Mouse (Mus musculus): Measurements from ENCODE around the gene Mosmo. TPM values are rescaled to one million over a fixed set of nuclear protein-coding genes. Genes with fewer than 3 reads are reported as not detected.
A peak's percentile ranks its signal among the peaks of the same experiment; 100 is the strongest.

The Mosmo gene
- 30.8 and 33.3 TPM in 2 replicates for polyA plus RNA-seq (2012; rRNA removed)
- 15.6 and 19.5 TPM in 2 replicates for polyA plus RNA-seq (2014; fragmentation: Nextera tagmentation; extraction: Ambion mirVana)

DNA sequence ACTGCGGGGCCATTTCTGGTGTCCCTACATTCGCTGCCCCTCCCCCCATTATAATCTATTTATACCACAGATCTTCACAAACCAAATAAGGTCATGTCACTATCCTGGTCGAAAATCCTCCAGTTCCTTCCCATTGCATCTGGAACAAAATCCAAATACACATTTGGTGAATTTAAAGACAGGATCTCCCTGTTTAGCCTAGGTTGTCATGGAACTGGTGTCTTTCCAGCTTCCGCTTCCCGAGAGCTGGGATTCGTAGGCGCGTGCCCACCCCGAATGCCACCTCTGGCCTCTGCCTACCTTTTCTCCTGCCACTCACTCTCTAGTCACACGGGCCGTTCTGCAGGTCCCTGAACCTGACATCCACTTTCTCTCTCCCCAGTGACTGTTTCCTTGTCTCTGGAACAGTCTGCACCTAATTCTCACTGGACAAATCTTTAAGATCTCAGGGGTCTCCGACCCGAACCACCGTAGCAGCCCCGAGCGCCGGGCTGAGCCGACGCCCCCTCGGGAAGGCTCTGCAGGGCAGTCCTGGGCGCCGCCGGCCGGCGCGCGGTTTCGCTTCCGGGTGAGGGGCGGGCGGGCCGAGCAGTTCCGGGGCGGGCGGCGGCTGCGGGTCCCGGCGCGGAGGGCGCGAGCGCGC is at the start of gene Mosmo:
TSS of gene Mosmo (plus strand) at position 618 of the 643 bp plus-strand sequence.
- Histone ChIP-seq H3K4me2 (replicated peaks; ENCODE audit: low read depth, low read length, severe bottlenecking) (peak within 1 kb of the TSS; percentile 86), H3K36me3 (ENCODE audit: control insufficient read depth, insufficient read depth, low read length) (no peaks in the 10 kb centered on the region), H3K4me3 (replicated peaks; ENCODE audit: low read length) (peak within 1 kb of the TSS; percentile 86), H3K27me3 (ENCODE audit: control insufficient read depth, insufficient read depth, low read length) (no peaks in the 10 kb centered on the region), H3K9ac (ENCODE audit: low read depth, low read length, severe bottlenecking) (peak within 1 kb of the TSS; percentile 92), H3K4me1 (ENCODE audit: control insufficient read depth, insufficient read depth, low read length) (peaks cover 15% of the 10 kb centered on the region), H3K27ac (replicated peaks; ENCODE audit: low read depth, low read length) (peak within 1 kb of the TSS; percentile 58; the same call in 1 of the 2 replicates), H3K9me3 (ENCODE audit: control insufficient read depth, low read length) (no peaks in the 10 kb centered on the region)
- ATAC-seq (ENCODE audit: low FRiP score, low read depth) (peak; percentile 92), DNase-seq (ENCODE audit: low spot score) (peak; percentile 42)
- whole genome bisulfite sequencing, result 1% methylated on average over 37 of the region's 44 CpGs
- TF ChIP-seq POLR2A (IDR thresholded peaks at IDR 0.05; ENCODE audit: borderline replicate concordance, extremely low read depth, insufficient read depth, insufficient read length), result 0 out of 2 replicates have a peak, but pooled peaks have one; percentile 56

DNA sequence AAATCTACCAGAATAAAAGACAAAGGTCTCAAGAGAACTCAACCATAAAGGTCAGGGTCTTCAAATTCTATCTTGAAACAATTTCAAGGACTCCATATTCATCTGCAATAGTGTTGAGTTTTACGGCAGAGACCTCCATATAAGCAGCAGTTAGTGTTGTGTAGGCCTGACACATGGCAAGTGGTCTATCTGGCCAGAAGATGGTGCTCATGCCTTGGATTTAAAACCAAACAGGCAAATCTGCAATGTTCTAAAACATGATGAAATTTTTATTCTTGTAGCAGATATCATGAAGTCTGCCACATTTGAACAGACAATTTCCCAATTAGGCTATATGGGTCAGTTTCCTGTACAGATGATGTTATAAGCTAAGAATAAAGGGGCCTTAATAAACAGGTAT is 44.9 kb upstream of the Mosmo start:
- H3K9ac ChIP-seq (ENCODE audit: low read depth, low read length, severe bottlenecking), result no peak overlapping the region
- ATAC-seq (ENCODE audit: low FRiP score, low read depth), result no peak
- no peaks in the 10 kb centered on the region for H3K27me3 ChIP-seq (ENCODE audit: control insufficient read depth, insufficient read depth, low read length)
- no peak for TF ChIP-seq POLR2A (IDR thresholded peaks at IDR 0.05; ENCODE audit: borderline replicate concordance, extremely low read depth, insufficient read depth, insufficient read length)
- peaks cover 8% of the 10 kb centered on the region for H3K4me1 ChIP-seq (ENCODE audit: control insufficient read depth, insufficient read depth, low read length)
- H3K4me3 ChIP-seq (replicated peaks; ENCODE audit: low read length), result no peak overlapping the region
- H3K27ac ChIP-seq (replicated peaks; ENCODE audit: low read depth, low read length), result no peak overlapping the region
- DNase-seq (ENCODE audit: low spot score), result peak; percentile 37
- H3K9me3 ChIP-seq (ENCODE audit: control insufficient read depth, low read length), result no peaks in the 10 kb centered on the region
- no peak overlapping the region for H3K4me2 ChIP-seq (replicated peaks; ENCODE audit: low read depth, low read length, severe bottlenecking)
- 67% methylated on average over 1 of the region's 1 CpGs for WGBS
- H3K36me3 ChIP-seq (ENCODE audit: control insufficient read depth, insufficient read depth, low read length), result peaks cover 4% of the 10 kb centered on the region; the same call in 1 of the 2 replicates

DNA sequence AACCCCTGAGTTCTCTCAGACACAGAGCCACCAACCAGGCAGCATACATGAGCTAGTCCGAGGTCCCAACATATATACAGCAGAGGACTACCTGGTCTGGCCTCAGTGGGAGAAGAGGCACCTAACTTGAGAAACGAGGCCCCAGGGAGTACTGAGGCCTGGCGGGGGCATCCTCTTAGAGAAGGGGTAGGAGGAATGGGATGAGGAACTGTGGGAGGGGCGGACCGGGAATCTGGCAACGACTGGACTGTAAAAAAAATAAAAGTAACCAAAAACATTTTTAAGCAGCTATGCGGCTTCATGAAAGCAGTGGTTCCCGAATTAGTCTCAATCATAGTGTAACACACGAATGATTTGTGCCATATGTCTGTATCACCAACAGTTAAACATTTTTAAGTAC is 43.1 kb upstream of the Mosmo start:
- DNase-seq (ENCODE audit: low spot score) (peak; percentile 41), ATAC-seq (ENCODE audit: low FRiP score, low read depth) (no peak)
- H3K4me1 ChIP-seq (ENCODE audit: control insufficient read depth, insufficient read depth, low read length), result peaks cover 8% of the 10 kb centered on the region
- H3K4me3 ChIP-seq (replicated peaks; ENCODE audit: low read length), result peak overlapping the region; percentile 94
- no peaks in the 10 kb centered on the region for H3K27me3 ChIP-seq (ENCODE audit: control insufficient read depth, insufficient read depth, low read length)
- 10% methylated on average over 9 of the region's 9 CpGs for WGBS
- no peak for TF ChIP-seq POLR2A (IDR thresholded peaks at IDR 0.05; ENCODE audit: borderline replicate concordance, extremely low read depth, insufficient read depth, insufficient read length)
- H3K4me2 ChIP-seq (replicated peaks; ENCODE audit: low read depth, low read length, severe bottlenecking), result peak overlapping the region; percentile 79
- H3K27ac ChIP-seq (replicated peaks; ENCODE audit: low read depth, low read length), result peak overlapping the region; percentile 91
- peaks cover 20% of the 10 kb centered on the region for H3K36me3 ChIP-seq (ENCODE audit: control insufficient read depth, insufficient read depth, low read length)
- no peaks in the 10 kb centered on the region for H3K9me3 ChIP-seq (ENCODE audit: control insufficient read depth, low read length)
- peak overlapping the region; percentile 96 for H3K9ac ChIP-seq (ENCODE audit: low read depth, low read length, severe bottlenecking)

DNA sequence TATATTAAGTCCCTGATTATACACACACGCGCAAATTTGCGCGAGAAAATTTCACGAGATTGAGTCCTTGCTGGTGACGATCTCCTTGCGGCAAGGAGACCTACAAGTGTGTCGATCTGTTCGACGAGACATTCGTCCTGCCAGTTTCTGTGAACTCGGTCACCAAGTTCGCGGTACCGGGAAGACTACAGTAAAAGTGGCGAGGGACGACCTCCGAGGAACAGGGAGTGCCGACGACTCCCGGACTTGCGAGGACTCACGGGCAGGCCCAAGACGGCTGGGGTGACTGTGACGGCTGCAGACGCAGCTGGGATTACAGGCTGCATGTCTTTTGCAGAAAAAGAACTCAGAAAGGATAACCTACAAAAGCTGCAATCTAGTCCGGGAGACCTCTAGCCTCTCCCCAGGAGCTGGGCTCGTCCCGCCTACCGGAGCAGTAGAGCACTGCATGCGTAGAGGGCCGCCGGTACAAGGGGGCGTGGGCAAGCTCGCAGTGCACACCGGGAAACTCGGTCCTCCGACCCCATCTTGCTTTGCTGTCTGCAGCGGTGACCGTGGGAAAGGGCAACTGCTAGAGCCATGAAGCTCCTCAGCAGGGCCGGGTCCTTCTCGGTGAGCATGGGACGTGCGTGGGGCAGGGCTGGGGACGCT is 42.6 kb upstream of the Mosmo start, which contains the start of gene Uqcrc2:
TSS of gene Uqcrc2 (plus strand) at position 466 of the 651 bp plus-strand sequence.
- DNase-seq (ENCODE audit: low spot score) (peak; percentile 92), ATAC-seq (ENCODE audit: low FRiP score, low read depth) (peak; percentile 99)
- Histone ChIP-seq H3K36me3 (ENCODE audit: control insufficient read depth, insufficient read depth, low read length) (peaks cover 26% of the 10 kb centered on the region), H3K9me3 (ENCODE audit: control insufficient read depth, low read length) (no peaks in the 10 kb centered on the region), H3K4me2 (replicated peaks; ENCODE audit: low read depth, low read length, severe bottlenecking) (peak within 1 kb of the TSS; percentile 79), H3K9ac (ENCODE audit: low read depth, low read length, severe bottlenecking) (peak within 1 kb of the TSS; percentile 96), H3K27me3 (ENCODE audit: control insufficient read depth, insufficient read depth, low read length) (no peaks in the 10 kb centered on the region), H3K4me1 (ENCODE audit: control insufficient read depth, insufficient read depth, low read length) (peaks cover 8% of the 10 kb centered on the region), H3K4me3 (replicated peaks; ENCODE audit: low read length) (peak within 1 kb of the TSS; percentile 94), H3K27ac (replicated peaks; ENCODE audit: low read depth, low read length) (peak within 1 kb of the TSS; percentile 91)
- TF ChIP-seq POLR2A (IDR thresholded peaks at IDR 0.05; ENCODE audit: borderline replicate concordance, extremely low read depth, insufficient read depth, insufficient read length), result peak; percentile 97; the same call in 1 of the 2 replicates
- WGBS, result under 1% methylated on average over 45 of the region's 45 CpGs

DNA sequence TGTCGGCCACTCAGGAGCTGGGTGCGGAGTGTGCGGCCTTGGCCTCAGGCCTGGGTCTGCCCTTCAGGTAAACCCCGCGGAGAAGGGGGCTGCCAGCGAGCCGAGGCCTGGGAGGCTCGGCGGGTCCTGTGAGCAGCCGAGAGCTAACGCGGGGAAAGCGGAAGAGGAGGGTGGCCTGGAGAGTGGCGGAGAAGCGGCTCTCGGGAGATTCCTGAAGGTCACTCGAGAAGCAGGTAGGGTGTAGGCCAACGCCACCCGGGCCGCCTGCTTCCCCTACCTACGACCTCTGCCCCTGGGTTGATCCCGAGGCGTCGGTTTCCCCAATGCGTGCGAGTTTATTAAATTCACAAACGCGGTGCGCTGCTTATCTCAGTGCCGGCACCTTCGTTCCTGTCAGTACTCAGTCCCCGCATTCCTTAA is 42.0 kb upstream of the Mosmo start:
- Histone ChIP-seq H3K9me3 (ENCODE audit: control insufficient read depth, low read length) (no peaks in the 10 kb centered on the region), H3K4me3 (replicated peaks; ENCODE audit: low read length) (peak overlapping the region; percentile 94), H3K36me3 (ENCODE audit: control insufficient read depth, insufficient read depth, low read length) (peaks cover 31% of the 10 kb centered on the region), H3K4me2 (replicated peaks; ENCODE audit: low read depth, low read length, severe bottlenecking) (peak overlapping the region; percentile 79), H3K4me1 (ENCODE audit: control insufficient read depth, insufficient read depth, low read length) (peaks cover 8% of the 10 kb centered on the region), H3K9ac (ENCODE audit: low read depth, low read length, severe bottlenecking) (peak overlapping the region; percentile 96), H3K27ac (replicated peaks; ENCODE audit: low read depth, low read length) (peak overlapping the region; percentile 91), H3K27me3 (ENCODE audit: control insufficient read depth, insufficient read depth, low read length) (no peaks in the 10 kb centered on the region)
- ATAC-seq (ENCODE audit: low FRiP score, low read depth) (peak; percentile 80), DNase-seq (ENCODE audit: low spot score) (no peak)
- 4% methylated on average over 29 of the region's 32 CpGs for WGBS
- no peak for TF ChIP-seq POLR2A (IDR thresholded peaks at IDR 0.05; ENCODE audit: borderline replicate concordance, extremely low read depth, insufficient read depth, insufficient read length)

All from limb, embryonic 14.5 days (tissue).